Mouse (Mus musculus): ENCODE measurements around the gene Ddx49. TPM values are rescaled to one million over a fixed set of nuclear protein-coding genes. Genes with fewer than 3 reads are reported as not detected.

Gene Ddx49
- 41.5 and 54.5 TPM in 2 replicates for polyA plus RNA-seq (2012)

- TF ChIP-seq GATA1 (IDR thresholded peaks at IDR 0.05; ENCODE audit: low read length), result no peak
Measured at GRCm38 (mm10) chr8:70302358-70302890, at the start of gene Ddx49, which contains the start of gene Cope. Gene Ddx49 (minus strand): TSS chr8:70302489. Gene Cope (plus strand): TSS chr8:70302518.

GRCm38 (mm10) chr8:70352000-70352384, 49.7 kb upstream of the Ddx49 start:
- no peak for TF ChIP-seq GATA1 (IDR thresholded peaks at IDR 0.05; ENCODE audit: low read length)

- TF ChIP-seq GATA1 (IDR thresholded peaks at IDR 0.05; ENCODE audit: low read length), result no peak
Measured at GRCm38 (mm10) chr8:70351035-70351999, 49.0 kb upstream of the Ddx49 start.

- no peak for TF ChIP-seq GATA1 (IDR thresholded peaks at IDR 0.05; ENCODE audit: low read length)
Measured at GRCm38 (mm10) chr8:70347860-70348420, 45.7 kb upstream of the Ddx49 start.

- no peak for TF ChIP-seq GATA1 (IDR thresholded peaks at IDR 0.05; ENCODE audit: low read length)
Measured at GRCm38 (mm10) chr8:70347443-70347842, 45.2 kb upstream of the Ddx49 start.

- no peak for TF ChIP-seq GATA1 (IDR thresholded peaks at IDR 0.05; ENCODE audit: low read length)
Measured at GRCm38 (mm10) chr8:70344279-70344678, 42.0 kb upstream of the Ddx49 start.

GRCm38 (mm10) chr8:70343696-70344095, 41.4 kb upstream of the Ddx49 start:
- no peak for TF ChIP-seq GATA1 (IDR thresholded peaks at IDR 0.05; ENCODE audit: low read length)

GRCm38 (mm10) chr8:70343076-70343475, 40.8 kb upstream of the Ddx49 start:
- TF ChIP-seq GATA1 (IDR thresholded peaks at IDR 0.05; ENCODE audit: low read length), result no peak

- TF ChIP-seq GATA1 (IDR thresholded peaks at IDR 0.05; ENCODE audit: low read length), result no peak
Measured at GRCm38 (mm10) chr8:70342007-70342406, 39.7 kb upstream of the Ddx49 start.

- no peak for TF ChIP-seq GATA1 (IDR thresholded peaks at IDR 0.05; ENCODE audit: low read length)
Measured at GRCm38 (mm10) chr8:70340659-70341058, 38.4 kb upstream of the Ddx49 start.

GRCm38 (mm10) chr8:70338931-70339330, 36.6 kb upstream of the Ddx49 start:
- TF ChIP-seq GATA1 (IDR thresholded peaks at IDR 0.05; ENCODE audit: low read length), result no peak

GRCm38 (mm10) chr8:70332878-70333202, 30.6 kb upstream of the Ddx49 start:
- no peak for TF ChIP-seq GATA1 (IDR thresholded peaks at IDR 0.05; ENCODE audit: low read length)

GRCm38 (mm10) chr8:70332070-70332877, 30.0 kb upstream of the Ddx49 start:
- no peak for TF ChIP-seq GATA1 (IDR thresholded peaks at IDR 0.05; ENCODE audit: low read length)

- TF ChIP-seq GATA1 (IDR thresholded peaks at IDR 0.05; ENCODE audit: low read length), result no peak
Measured at GRCm38 (mm10) chr8:70331526-70331925, 29.2 kb upstream of the Ddx49 start.

GRCm38 (mm10) chr8:70330741-70331364, 28.6 kb upstream of the Ddx49 start:
- TF ChIP-seq GATA1 (IDR thresholded peaks at IDR 0.05; ENCODE audit: low read length), result no peak

Data from G1E-ER4 (cell line).